Mouse (Mus musculus) spleen, adult 12 weeks (tissue): ENCODE data around the gene Fis1.
"Not testable (repeated sequence)": the region's sequence is repeated elsewhere in the genome, so short reads cannot be mapped to it uniquely, and the experiment has no call there.

ENCODE experiments used
- DNase-seq: peaks from one replicate; pipeline ENCODE4 v3.0.0; 2022; ENCODE audit warnings: low spot score

Fis1 gene

GRCm38 (mm10) chr5:136940845-136941560, 12.1 kb upstream of the Fis1 start:
- DNase-seq = no peak

GRCm38 (mm10) chr5:136942781-136943180, 10.3 kb upstream of the Fis1 start:
- DNase-seq = no peak

GRCm38 (mm10) chr5:136943382-136943781, 9.7 kb upstream of the Fis1 start:
- no peak for DNase-seq

- DNase-seq = no peak
Observed at GRCm38 (mm10) chr5:136945084-136945483, 8.0 kb upstream of the Fis1 start.

- no peak for DNase-seq
Observed at GRCm38 (mm10) chr5:136947874-136948273, 5.2 kb upstream of the Fis1 start.

- not testable (repeated sequence) for DNase-seq
Observed at GRCm38 (mm10) chr5:136949551-136950336, 3.3 kb upstream of the Fis1 start.

- DNase-seq = no peak
Observed at GRCm38 (mm10) chr5:136950521-136950920, 2.6 kb upstream of the Fis1 start.

- DNase-seq = no peak
Observed at GRCm38 (mm10) chr5:136952153-136952552, 922 bp upstream of the Fis1 start.

- no peak for DNase-seq
Observed at GRCm38 (mm10) chr5:136953440-136953951, 421 bp downstream of the Fis1 start.

GRCm38 (mm10) chr5:136955622-136956021, 2.5 kb downstream of the Fis1 start:
- DNase-seq = no peak

- DNase-seq = no peak
Observed at GRCm38 (mm10) chr5:136957250-136957649, 4.2 kb downstream of the Fis1 start.

- no peak for DNase-seq
Observed at GRCm38 (mm10) chr5:136958991-136959605, 6.0 kb downstream of the Fis1 start.

GRCm38 (mm10) chr5:136960053-136960452, 7.0 kb downstream of the Fis1 start:
- no peak for DNase-seq

- DNase-seq = no peak
Observed at GRCm38 (mm10) chr5:136961334-136961982, 8.4 kb downstream of the Fis1 start.

- peak; percentile 91 for DNase-seq
Observed at GRCm38 (mm10) chr5:136961983-136962461, 8.9 kb downstream of the Fis1 start.

GRCm38 (mm10) chr5:136962501-136962900, 9.4 kb downstream of the Fis1 start:
- peak; percentile 78 for DNase-seq

GRCm38 (mm10) chr5:136962966-136963540, 10.0 kb downstream of the Fis1 start:
- DNase-seq = no peak

- DNase-seq = peak; percentile 67
Observed at GRCm38 (mm10) chr5:136965210-136965609, 12.1 kb downstream of the Fis1 start.

GRCm38 (mm10) chr5:136965686-136966085, 12.6 kb downstream of the Fis1 start:
- peak; percentile 29 for DNase-seq

- DNase-seq = no peak
Observed at GRCm38 (mm10) chr5:136966331-136966730, 13.3 kb downstream of the Fis1 start, which contains the start of gene Cldn15. Cldn15 (plus strand) TSS chr5:136966616.

- no peak for DNase-seq
Observed at GRCm38 (mm10) chr5:136966861-136967455, 13.9 kb downstream of the Fis1 start.
